Comparison of ENCODE assay signal across 9 mouse cellular contexts in the genomic region with DNA sequence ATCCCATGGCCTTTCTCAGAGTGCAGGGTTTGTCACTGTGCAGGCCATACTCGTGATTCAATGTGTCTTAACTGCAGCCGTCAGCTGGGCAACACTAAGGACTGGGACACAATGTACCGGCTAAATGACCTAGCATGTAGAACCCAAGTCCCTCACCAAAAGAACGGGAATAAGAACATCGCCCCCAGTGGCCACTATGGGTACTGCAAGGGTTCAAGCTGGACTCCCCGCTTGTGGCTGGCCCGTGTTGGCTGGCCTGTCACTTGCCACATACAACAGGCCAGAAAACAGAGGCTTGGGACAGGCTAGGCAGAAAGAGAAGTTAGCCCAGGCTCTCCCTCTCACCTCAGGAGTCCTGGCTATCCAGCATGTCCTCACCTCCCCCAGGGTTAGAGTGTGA.
DNase-seq lines count a peak whose midpoint lies in the region; ATAC-seq and TF ChIP-seq lines count a peak whose summit lies in the region.
"Had no signal": no experiment of that assay in that cellular context is flagged by ENCODE, and none has a peak within 500 bp of the region (broad histone marks: within the 10 kb centered on the region; RNA-seq: fewer than 3 reads in every experiment).

No protein-coding gene starts in this region.

- 0 out of 2 replicates have a peak, but pooled peaks cover 2% of the 10 kb centered on the region for H3K27me3 ChIP-seq in forebrain, embryonic 11.5 days (ENCODE audit: control insufficient read depth, insufficient read depth, low read length)
- peaks cover 3% of the 10 kb centered on the region; the same call in 1 of the 2 replicates for H3K27me3 ChIP-seq in forebrain, embryonic 13.5 days
- peaks cover 4% of the 10 kb centered on the region; the same call in 1 of the 2 replicates for H3K27me3 ChIP-seq in midbrain, postnatal 0 days (ENCODE audit: insufficient read depth, low read length)
- peaks cover 15% of the 10 kb centered on the region for H3K27me3 ChIP-seq in midbrain, embryonic 13.5 days

- peak; percentile 84 for DNase-seq in forebrain, embryonic 11.5 days (ENCODE audit: low spot score)
- DNase-seq in midbrain, postnatal 0 days (ENCODE audit: low spot score), result no peak
- DNase-seq in c-Kit-positive CD71-negative TER-119-negative erythroid progenitor cells, embryonic 14.5 days (ENCODE audit: low read depth), result peak; percentile 20
- DNase-seq in induced T-regulatory cell, adult 2 months (ENCODE audit: low read depth), result peak; percentile 35
- peak; percentile 59 for DNase-seq in mesoderm, embryonic 11.5 days (ENCODE audit: low read depth, low spot score)

- no peaks in the 10 kb centered on the region for H3K9me3 ChIP-seq in forebrain, embryonic 11.5 days (ENCODE audit: control insufficient read depth, low read length)
- H3K9me3 ChIP-seq in forebrain, embryonic 13.5 days (replicated peaks), result no peaks in the 10 kb centered on the region
- H3K9me3 ChIP-seq in midbrain, postnatal 0 days (ENCODE audit: low read length), result no peaks in the 10 kb centered on the region
- no peaks in the 10 kb centered on the region for H3K9me3 ChIP-seq in midbrain, embryonic 13.5 days
- H3K9me3 ChIP-seq: lung, embryonic 15.5 days had no signal

- TF ChIP-seq CTCF in midbrain, postnatal 0 days (IDR thresholded peaks at IDR 0.05), result peak; percentile 81

- WGBS in forebrain, embryonic 11.5 days, result 31% methylated on average over 7 of the region's 7 CpGs
- WGBS in forebrain, embryonic 13.5 days, result 38% methylated on average over 7 of the region's 7 CpGs
- 43% methylated on average over 7 of the region's 7 CpGs for WGBS in midbrain, postnatal 0 days
- WGBS in midbrain, embryonic 13.5 days, result 42% methylated on average over 7 of the region's 7 CpGs

- H3K9ac ChIP-seq in forebrain, embryonic 11.5 days (ENCODE audit: low read length), result no peak overlapping the region
- H3K9ac ChIP-seq in forebrain, embryonic 13.5 days, result no peak overlapping the region
- H3K9ac ChIP-seq in midbrain, postnatal 0 days (replicated peaks; ENCODE audit: low read length, poor library complexity, severe bottlenecking), result no peak overlapping the region
- no peak overlapping the region for H3K9ac ChIP-seq in midbrain, embryonic 13.5 days (replicated peaks)
- H3K9ac ChIP-seq: lung, embryonic 15.5 days had no signal

- no peak overlapping the region for H3K27ac ChIP-seq in forebrain, embryonic 11.5 days (ENCODE audit: low read depth, low read length)
- H3K27ac ChIP-seq in forebrain, embryonic 13.5 days, result no peak overlapping the region
- no peak overlapping the region for H3K27ac ChIP-seq in midbrain, postnatal 0 days (ENCODE audit: low read depth, low read length)
- H3K27ac ChIP-seq in midbrain, embryonic 13.5 days, result no peak overlapping the region
- H3K27ac ChIP-seq: lung, embryonic 15.5 days had no signal

- ATAC-seq in forebrain, embryonic 11.5 days (replicated peaks; ENCODE audit: low FRiP score), result no peak
- no peak for ATAC-seq in forebrain, embryonic 13.5 days
- no peak for ATAC-seq in midbrain, postnatal 0 days (ENCODE audit: low FRiP score)
- ATAC-seq in midbrain, embryonic 13.5 days, result no peak
- no peak for ATAC-seq in erythroid progenitor cell, adult 5-6 weeks (replicated peaks; ENCODE audit: low FRiP score, poor library complexity, severe bottlenecking)

- H3K4me3 ChIP-seq in forebrain, embryonic 11.5 days (ENCODE audit: low read depth, low read length), result no peak overlapping the region
- H3K4me3 ChIP-seq in forebrain, embryonic 13.5 days, result no peak overlapping the region
- no peak overlapping the region for H3K4me3 ChIP-seq in midbrain, postnatal 0 days (ENCODE audit: low read depth, low read length)
- no peak overlapping the region for H3K4me3 ChIP-seq in midbrain, embryonic 13.5 days (replicated peaks)
- H3K4me3 ChIP-seq: lung, embryonic 15.5 days had no signal

- peaks cover 13% of the 10 kb centered on the region for H3K4me1 ChIP-seq in forebrain, embryonic 11.5 days (replicated peaks; ENCODE audit: control insufficient read depth, insufficient read depth, low read length)
- peaks cover 34% of the 10 kb centered on the region for H3K4me1 ChIP-seq in forebrain, embryonic 13.5 days
- peaks cover 12% of the 10 kb centered on the region; the same call in 1 of the 2 replicates for H3K4me1 ChIP-seq in midbrain, postnatal 0 days (ENCODE audit: insufficient read depth, low read length)
- H3K4me1 ChIP-seq in midbrain, embryonic 13.5 days (replicated peaks), result peaks cover 44% of the 10 kb centered on the region

- no peaks in the 10 kb centered on the region for H3K36me3 ChIP-seq in forebrain, embryonic 11.5 days (ENCODE audit: control insufficient read depth, insufficient read depth, low read length)
- H3K36me3 ChIP-seq in forebrain, embryonic 13.5 days (ENCODE audit: poor library complexity, severe bottlenecking), result no peaks in the 10 kb centered on the region
- no peaks in the 10 kb centered on the region for H3K36me3 ChIP-seq in midbrain, postnatal 0 days (ENCODE audit: insufficient read depth, low read length)
- no peaks in the 10 kb centered on the region for H3K36me3 ChIP-seq in midbrain, embryonic 13.5 days
- H3K36me3 ChIP-seq: lung, embryonic 15.5 days had no signal

- no peak overlapping the region for H3K4me2 ChIP-seq in forebrain, embryonic 11.5 days (ENCODE audit: low read depth, low read length, severe bottlenecking)
- H3K4me2 ChIP-seq in forebrain, embryonic 13.5 days, result no peak overlapping the region
- H3K4me2 ChIP-seq in midbrain, postnatal 0 days (ENCODE audit: low read depth, low read length, poor library complexity, severe bottlenecking), result no peak overlapping the region
- no peak overlapping the region for H3K4me2 ChIP-seq in midbrain, embryonic 13.5 days (replicated peaks)
- H3K4me2 ChIP-seq: lung, embryonic 15.5 days had no signal
